Mouse (Mus musculus): ENCODE data around the gene Prmt8. TPM values are rescaled to one million over a fixed set of nuclear protein-coding genes. Genes with fewer than 3 reads are reported as not detected.

Gene Prmt8
- polyA plus RNA-seq, 1 experiment from 2014 or later, result not detected

GRCm38 (mm10) chr6:127655988-127656387 lies 113.3 kb downstream of the Prmt8 start:
- no peak overlapping the region for H3K27ac ChIP-seq (ENCODE audit: low read length)
- H3K9me3 ChIP-seq (ENCODE audit: low read length), result 0 out of 2 replicates have a peak, but pooled peaks cover 2% of the 10 kb centered on the region
- no peak overlapping the region for H3K4me2 ChIP-seq (replicated peaks; ENCODE audit: low read depth, low read length)
- H3K4me3 ChIP-seq (ENCODE audit: low read length), result no peak overlapping the region
- WGBS, result 37% methylated on average over 4 of the region's 4 CpGs
- H3K9ac ChIP-seq (replicated peaks; ENCODE audit: low read length), result no peak overlapping the region
- H3K4me1 ChIP-seq (ENCODE audit: insufficient read depth, low read length), result no peaks in the 10 kb centered on the region
- ATAC-seq (ENCODE audit: low FRiP score, low TSS enrichment), result no peak
- no peaks in the 10 kb centered on the region for H3K36me3 ChIP-seq (ENCODE audit: insufficient read depth, low read length)
- no peaks in the 10 kb centered on the region for H3K27me3 ChIP-seq (ENCODE audit: insufficient read depth, low read length)

- Histone ChIP-seq H3K9me3 (ENCODE audit: low read length) (no peaks in the 10 kb centered on the region), H3K4me3 (ENCODE audit: low read length) (no peak overlapping the region), H3K27ac (ENCODE audit: low read length) (no peak overlapping the region), H3K4me1 (ENCODE audit: insufficient read depth, low read length) (peaks cover 6% of the 10 kb centered on the region; the same call in 1 of the 2 replicates), H3K4me2 (replicated peaks; ENCODE audit: low read depth, low read length) (no peak overlapping the region), H3K9ac (replicated peaks; ENCODE audit: low read length) (no peak overlapping the region), H3K36me3 (ENCODE audit: insufficient read depth, low read length) (no peaks in the 10 kb centered on the region), H3K27me3 (ENCODE audit: insufficient read depth, low read length) (no peaks in the 10 kb centered on the region)
- 53% methylated on average over 8 of the region's 8 CpGs for WGBS
- no peak for ATAC-seq (ENCODE audit: low FRiP score, low TSS enrichment)
These were observed 128.0 kb downstream of the Prmt8 start for GRCm38 (mm10) chr6:127641077-127641801.

Small RNA genes within 50 kb of the gene (microRNA-seq; reads per million reads assigned to microRNA genes)
- not detected for gene Mir7233

Other genes starting within 250 kb of the Prmt8 start
- 1.8 and 2.0 TPM in 2 replicates for gene Cracr2a, start 208.1 kb downstream of the Prmt8 start, polyA plus RNA-seq (2015; fragmentation: Nextera tagmentation; extraction: Ambion mirVana)
- 7.8 and 7.9 TPM in 2 replicates for gene Tspan11, start 118.1 kb upstream of the Prmt8 start, polyA plus RNA-seq (2015; fragmentation: Nextera tagmentation; extraction: Ambion mirVana)

Data from kidney, embryonic 16.5 days (tissue).